In genomic region chr2:52153064-52153463, GRCm38 (mm10) we compare ENCODE assay signal across 25 mouse cellular contexts.
A peak's percentile ranks its signal among the peaks of the same experiment; 100 is the strongest.
DNase-seq lines count a peak whose midpoint lies in the region; ATAC-seq and TF ChIP-seq lines count a peak whose summit lies in the region.
"Had no signal": no experiment of that assay in that cellular context is flagged by ENCODE, and none has a peak within 500 bp of the region (broad histone marks: within the 10 kb centered on the region; RNA-seq: fewer than 3 reads in every experiment).

No protein-coding gene starts in this region.

- no peak for DNase-seq in gastrocnemius, adult 2 months
- DNase-seq in gastrocnemius, adult 8-10 months (ENCODE audit: low spot score in 2 of 2) = no peak
- DNase-seq in heart, adult 8-10 months (ENCODE audit: low spot score) = peak; percentile 6
- no peak for DNase-seq in heart, postnatal 36 days
- DNase-seq in brain, adult 2 months (ENCODE audit: low read depth, low spot score) = peak; percentile 47
- DNase-seq: adrenal gland, adult 8-10 months; adrenal gland, postnatal 25 days; cerebellum, adult 11-12 months; cerebellum, adult 8-10 months; cerebellum, postnatal 14 days; gastrocnemius, postnatal 25 days; kidney, adult 18-20 months; kidney, adult 9 months had no signal

- ATAC-seq in heart, embryonic 11.5 days (replicated peaks; ENCODE audit: insufficient number of reproducible peaks, low FRiP score, low TSS enrichment) = no peak
- 0 out of 2 replicates have a peak, but pooled peaks have one; percentile 41 for ATAC-seq in heart, embryonic 16.5 days (replicated peaks; ENCODE audit: extremely low read depth, insufficient read depth, low FRiP score)
- no peak for ATAC-seq in midbrain, embryonic 13.5 days
- ATAC-seq: CD4-positive, CD25-positive, alpha-beta regulatory T cell, adult 4 months; forebrain, embryonic 13.5 days; forebrain, embryonic 16.5 days; hindbrain, postnatal 0 days; inflammation-experienced regulatory T-cells, adult 6 months; intestine, embryonic 16.5 days had no signal

- intact Hi-C loops in gastrocnemius, adult 2 months (cut with DNase I) = no loop called here
- intact Hi-C loops in heart, postnatal 36 days (cut with DNase I) = no loop called here

- no peaks in the 10 kb centered on the region for H3K9me3 ChIP-seq in heart, embryonic 11.5 days (replicated peaks; ENCODE audit: control insufficient read depth, low read length)
- no peaks in the 10 kb centered on the region for H3K9me3 ChIP-seq in heart, embryonic 16.5 days (replicated peaks; ENCODE audit: control insufficient read depth, low read length)
- no peaks in the 10 kb centered on the region for H3K9me3 ChIP-seq in midbrain, embryonic 13.5 days
- H3K9me3 ChIP-seq: forebrain, embryonic 10.5 days; forebrain, embryonic 13.5 days; heart, embryonic 15.5 days had no signal

- H3K4me1 ChIP-seq in heart, embryonic 11.5 days (ENCODE audit: control insufficient read depth, insufficient read depth, low read length) = 0 out of 2 replicates have a peak, but pooled peaks cover 2% of the 10 kb centered on the region
- H3K4me1 ChIP-seq in heart, embryonic 16.5 days (ENCODE audit: control insufficient read depth, insufficient read depth, low read length) = peaks cover 12% of the 10 kb centered on the region
- no peaks in the 10 kb centered on the region for H3K4me1 ChIP-seq in midbrain, embryonic 13.5 days (replicated peaks)
- H3K4me1 ChIP-seq: forebrain, embryonic 10.5 days; forebrain, embryonic 13.5 days had no signal

- H3K4me2 ChIP-seq in heart, embryonic 11.5 days = no peak overlapping the region
- no peak overlapping the region for H3K4me2 ChIP-seq in heart, embryonic 16.5 days (ENCODE audit: low read depth, low read length)
- H3K4me2 ChIP-seq in midbrain, embryonic 13.5 days (replicated peaks) = no peak overlapping the region
- H3K4me2 ChIP-seq: forebrain, embryonic 13.5 days; heart, embryonic 15.5 days; hindbrain, embryonic 14.5 days had no signal

- TF ChIP-seq CTCF in gastrocnemius, adult 2 months (IDR thresholded peaks at IDR 0.05) = no peak

- H3K36me3 ChIP-seq in heart, embryonic 11.5 days (ENCODE audit: control insufficient read depth, insufficient read depth, low read length) = no peaks in the 10 kb centered on the region
- no peaks in the 10 kb centered on the region for H3K36me3 ChIP-seq in heart, embryonic 16.5 days (ENCODE audit: control insufficient read depth, insufficient read depth)
- H3K36me3 ChIP-seq in midbrain, embryonic 13.5 days = no peaks in the 10 kb centered on the region
- H3K36me3 ChIP-seq: forebrain, embryonic 10.5 days; heart, embryonic 15.5 days had no signal

- no peak overlapping the region for H3K9ac ChIP-seq in heart, embryonic 11.5 days (ENCODE audit: low read depth, low read length)
- H3K9ac ChIP-seq in heart, embryonic 16.5 days (ENCODE audit: low read length) = no peak overlapping the region
- no peak overlapping the region for H3K9ac ChIP-seq in midbrain, embryonic 13.5 days (replicated peaks)
- H3K9ac ChIP-seq: forebrain, embryonic 13.5 days; heart, embryonic 15.5 days; hindbrain, embryonic 14.5 days had no signal

- peak overlapping the region; percentile 38; the same call in 1 of the 2 replicates for H3K27ac ChIP-seq in gastrocnemius, adult 2 months
- no peak overlapping the region for H3K27ac ChIP-seq in heart, embryonic 11.5 days (ENCODE audit: low read depth, low read length)
- peak overlapping the region; percentile 43 for H3K27ac ChIP-seq in heart, embryonic 16.5 days (ENCODE audit: low read length)
- no peak overlapping the region for H3K27ac ChIP-seq in midbrain, embryonic 13.5 days
- H3K27ac ChIP-seq: forebrain, embryonic 10.5 days; forebrain, embryonic 13.5 days; heart, embryonic 15.5 days; hindbrain, embryonic 14.5 days; hindbrain, postnatal 0 days had no signal

- H3K27me3 ChIP-seq in heart, embryonic 11.5 days (ENCODE audit: control insufficient read depth, insufficient read depth, low read length) = no peaks in the 10 kb centered on the region
- H3K27me3 ChIP-seq in heart, embryonic 16.5 days (ENCODE audit: control insufficient read depth, insufficient read depth, low read length) = no peaks in the 10 kb centered on the region
- no peaks in the 10 kb centered on the region for H3K27me3 ChIP-seq in midbrain, embryonic 13.5 days
- H3K27me3 ChIP-seq: forebrain, embryonic 13.5 days; heart, embryonic 15.5 days had no signal

- H3K4me3 ChIP-seq in gastrocnemius, adult 2 months = no peak overlapping the region
- H3K4me3 ChIP-seq in heart, embryonic 11.5 days (ENCODE audit: low read depth, low read length) = no peak overlapping the region
- H3K4me3 ChIP-seq in heart, embryonic 16.5 days (ENCODE audit: low read length) = no peak overlapping the region
- no peak overlapping the region for H3K4me3 ChIP-seq in midbrain, embryonic 13.5 days (replicated peaks)
- H3K4me3 ChIP-seq: forebrain, embryonic 10.5 days; forebrain, embryonic 13.5 days; heart, embryonic 15.5 days had no signal

- WGBS in heart, embryonic 11.5 days (ENCODE audit: insufficient replicate concordance) = 60% methylated on average over 3 of the region's 3 CpGs
- 49% methylated on average over 3 of the region's 3 CpGs for WGBS in heart, embryonic 16.5 days
- WGBS in midbrain, embryonic 13.5 days = 90% methylated on average over 3 of the region's 3 CpGs

Comparison
In these comparisons a context has a peak if more than half of its experiments do, and no peak if none do; other contexts are left out.
1. DNase-seq: peak in heart, adult 8-10 months (single experiment) and brain, adult 2 months (single experiment); none in gastrocnemius, adult 2 months (single experiment), gastrocnemius, adult 8-10 months (0 of 2) and heart, postnatal 36 days (0 of 2).
2. H3K27ac ChIP-seq: peak in gastrocnemius, adult 2 months (single experiment) and heart, embryonic 16.5 days (single experiment); none in heart, embryonic 11.5 days (single experiment) and midbrain, embryonic 13.5 days (single experiment).